Comparison of ENCODE assay signal across 20 mouse cellular contexts in the genomic region with DNA sequence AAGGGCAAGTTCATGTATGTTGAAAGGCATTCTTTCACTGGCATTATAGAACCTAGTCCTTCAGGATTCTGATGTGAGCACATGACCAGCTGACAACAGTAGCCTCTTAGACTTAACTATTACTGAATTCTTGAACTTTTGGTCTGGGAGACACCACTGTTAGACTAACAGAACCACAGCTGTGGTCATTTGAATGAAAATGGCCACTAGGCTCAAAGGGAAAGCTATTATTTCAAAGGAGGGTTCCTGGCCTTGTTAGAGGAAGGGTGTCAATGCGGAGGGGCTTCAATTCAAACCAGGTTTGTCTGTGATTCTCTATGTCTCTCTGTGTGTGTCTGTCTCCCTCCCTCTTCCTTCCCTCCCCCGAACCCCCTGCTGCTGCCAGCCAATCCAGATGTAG. TPM values are rescaled to one million over a fixed set of nuclear protein-coding genes. Genes with fewer than 3 reads are reported as not detected.
DNase-seq lines count a peak whose midpoint lies in the region; ATAC-seq lines count a peak whose summit lies in the region.
"Had no signal": no experiment of that assay in that cellular context is flagged by ENCODE, and none has a peak within 500 bp of the region (broad histone marks: within the 10 kb centered on the region; RNA-seq: fewer than 3 reads in every experiment).

No protein-coding gene starts in this region.

- H3K4me1 ChIP-seq in midbrain, embryonic 10.5 days, result peaks cover 37% of the 10 kb centered on the region
- H3K4me1 ChIP-seq in midbrain, embryonic 11.5 days (ENCODE audit: control insufficient read depth, insufficient read depth, low read length), result peaks cover 14% of the 10 kb centered on the region
- peaks cover 26% of the 10 kb centered on the region for H3K4me1 ChIP-seq in hindbrain, embryonic 14.5 days (replicated peaks; ENCODE audit: control insufficient read depth, insufficient read depth, low read length)

- peaks cover 48% of the 10 kb centered on the region for H3K36me3 ChIP-seq in midbrain, embryonic 10.5 days
- no peaks in the 10 kb centered on the region for H3K36me3 ChIP-seq in midbrain, embryonic 11.5 days (ENCODE audit: control insufficient read depth, insufficient read depth, low read length)
- H3K36me3 ChIP-seq in hindbrain, embryonic 14.5 days (replicated peaks; ENCODE audit: control insufficient read depth, insufficient read depth), result 0 out of 2 replicates have a peak, but pooled peaks cover 11% of the 10 kb centered on the region

- H3K4me2 ChIP-seq in midbrain, embryonic 11.5 days, result no peak overlapping the region
- H3K4me2 ChIP-seq in hindbrain, embryonic 14.5 days (replicated peaks), result peak overlapping the region; percentile 39; the same call in 1 of the 2 replicates
- H3K4me2 ChIP-seq: heart, embryonic 11.5 days had no signal

- no peaks in the 10 kb centered on the region for H3K9me3 ChIP-seq in midbrain, embryonic 10.5 days (replicated peaks)
- no peaks in the 10 kb centered on the region for H3K9me3 ChIP-seq in midbrain, embryonic 11.5 days (ENCODE audit: control insufficient read depth, low read length)
- no peaks in the 10 kb centered on the region for H3K9me3 ChIP-seq in hindbrain, embryonic 14.5 days (ENCODE audit: control insufficient read depth, low read length)

- H3K4me3 ChIP-seq in midbrain, embryonic 10.5 days, result peak overlapping the region; percentile 20; the same call in 1 of the 2 replicates
- no peak overlapping the region for H3K4me3 ChIP-seq in midbrain, embryonic 11.5 days (ENCODE audit: low read depth, low read length)
- no peak overlapping the region for H3K4me3 ChIP-seq in hindbrain, embryonic 14.5 days (replicated peaks; ENCODE audit: low read length)

- ATAC-seq in midbrain, embryonic 11.5 days (ENCODE audit: low FRiP score), result no peak
- ATAC-seq in hindbrain, embryonic 14.5 days (ENCODE audit: low FRiP score), result no peak

- no peak overlapping the region for H3K27ac ChIP-seq in midbrain, embryonic 10.5 days (replicated peaks)
- no peak overlapping the region for H3K27ac ChIP-seq in midbrain, embryonic 11.5 days (ENCODE audit: low read depth, low read length)
- H3K27ac ChIP-seq in hindbrain, embryonic 14.5 days, result no peak overlapping the region
- H3K27ac ChIP-seq: kidney, postnatal 0 days had no signal

- 70% methylated on average over 2 of the region's 2 CpGs for WGBS in midbrain, embryonic 10.5 days
- WGBS in midbrain, embryonic 11.5 days, result 48% methylated on average over 2 of the region's 2 CpGs
- 45% methylated on average over 2 of the region's 2 CpGs for WGBS in hindbrain, embryonic 14.5 days

- no peak overlapping the region for H3K9ac ChIP-seq in midbrain, embryonic 11.5 days (ENCODE audit: low read length)
- H3K9ac ChIP-seq in hindbrain, embryonic 14.5 days, result no peak overlapping the region

- peak; percentile 55 for DNase-seq in heart, adult 11 months
- DNase-seq in heart, adult 8-10 months (ENCODE audit: low spot score), result no peak
- no peak for DNase-seq in midbrain, embryonic 10.5 days (ENCODE audit: low spot score)
- no peak for DNase-seq in midbrain, embryonic 11.5 days (ENCODE audit: low spot score, missing footprints)
- DNase-seq in R1 (ENCODE audit: low read depth, low spot score), result peak; percentile 51
- no peak for DNase-seq in hindbrain, embryonic 14.5 days (ENCODE audit: low spot score)
- DNase-seq in right cerebral cortex, postnatal 10 days (ENCODE audit: low spot score in 2 of 2), result no peak
- no peak for DNase-seq in frontal cortex, postnatal 25 days (ENCODE audit: low spot score in 2 of 2)
- DNase-seq: adrenal gland, adult 8-10 months; B cell, adult 2 months; cerebellum, adult 9-10 months; heart, postnatal 10 days; kidney, adult 18-20 months; liver; lung, adult 18-20 months; lung, postnatal 36 days; right cerebral cortex, adult 18-20 months; thymus, postnatal 14 days had no signal

- H3K27me3 ChIP-seq in midbrain, embryonic 10.5 days (ENCODE audit: low read depth, poor library complexity, severe bottlenecking), result no peaks in the 10 kb centered on the region
- H3K27me3 ChIP-seq in midbrain, embryonic 11.5 days (ENCODE audit: control insufficient read depth, insufficient read depth, low read length), result no peaks in the 10 kb centered on the region
- H3K27me3 ChIP-seq in hindbrain, embryonic 14.5 days (ENCODE audit: control insufficient read depth, insufficient read depth, low read length), result no peaks in the 10 kb centered on the region

RNA-seq across cellular contexts. Expression of a gene that starts 5.8 kb away (rescaled TPM):
- 10 to 100 TPM; 12.8 to 23.1 (median 19.4) TPM for total RNA-seq in heart, adult 8-10 months (2022)
- 223 and 267 TPM in 2 replicates for polyA plus RNA-seq in midbrain, embryonic 10.5 days (2016; fragmentation: Nextera tagmentation; extraction: Ambion mirVana)
- 399 and 416 TPM in 2 replicates for polyA plus RNA-seq in midbrain, embryonic 11.5 days (2014; fragmentation: Nextera tagmentation; extraction: Ambion mirVana)
- polyA plus RNA-seq in hindbrain, embryonic 14.5 days (2014; fragmentation: Nextera tagmentation; extraction: Ambion mirVana), result 287 and 305 TPM in 2 replicates

Comparison
In these comparisons a context has a peak if more than half of its experiments do, and no peak if none do; other contexts are left out.
1. DNase-seq: peak in heart, adult 11 months (single experiment) and R1 (single experiment); none in heart, adult 8-10 months (single experiment), midbrain, embryonic 10.5 days (single experiment), midbrain, embryonic 11.5 days (single experiment), hindbrain, embryonic 14.5 days (single experiment), right cerebral cortex, postnatal 10 days (0 of 2) and frontal cortex, postnatal 25 days (0 of 2).